ENCODE assay signal across 9 mouse cellular contexts in genomic region chr8:84284608-84285063, GRCm38 (mm10). TPM values are rescaled to one million over a fixed set of nuclear protein-coding genes. Genes with fewer than 3 reads are reported as not detected.
A peak's percentile ranks its signal among the peaks of the same experiment; 100 is the strongest.
DNase-seq lines count a peak whose midpoint lies in the region; ATAC-seq and TF ChIP-seq lines count a peak whose summit lies in the region.
"Had no signal": no experiment of that assay in that cellular context is flagged by ENCODE, and none has a peak within 500 bp of the region (broad histone marks: within the 10 kb centered on the region; RNA-seq: fewer than 3 reads in every experiment).

No protein-coding gene starts in this region.

- H3K4me3 ChIP-seq in lung, embryonic 14.5 days (ENCODE audit: low read depth, low read length) = peak overlapping the region; percentile 15
- H3K4me3 ChIP-seq in forebrain, postnatal 0 days (ENCODE audit: low read depth, low read length) = no peak overlapping the region
- H3K4me3 ChIP-seq: left cerebral cortex, adult 2 months had no signal

- peaks cover 6% of the 10 kb centered on the region; the same call in 1 of the 2 replicates for H3K4me1 ChIP-seq in lung, embryonic 14.5 days (ENCODE audit: insufficient read depth)
- no peaks in the 10 kb centered on the region for H3K4me1 ChIP-seq in forebrain, postnatal 0 days (ENCODE audit: insufficient read depth)

- no peaks in the 10 kb centered on the region for H3K9me3 ChIP-seq in lung, embryonic 14.5 days (ENCODE audit: low read depth, low read length)
- no peaks in the 10 kb centered on the region for H3K9me3 ChIP-seq in forebrain, postnatal 0 days (ENCODE audit: low read length)

- peak; percentile 21 to 41 for DNase-seq in left cerebral cortex, postnatal 14 days (ENCODE audit: low spot score in 2 of 2)
- no peak for DNase-seq in left cerebral cortex, postnatal 36 days (ENCODE audit: low spot score in 2 of 2)
- peak; percentile 39 for DNase-seq in embryo, embryonic 9.5 days (ENCODE audit: extremely low spot score)
- DNase-seq in heart, postnatal 10 days = peak; percentile 44 to 54
- peak; percentile 59 for DNase-seq in lung, embryonic 14.5 days
- no peak for DNase-seq in forebrain, postnatal 0 days
- no peak for DNase-seq in urinary bladder, postnatal 25 days (ENCODE audit: low spot score)

- no peak for TF ChIP-seq CTCF in lung, embryonic 14.5 days (IDR thresholded peaks at IDR 0.05; ENCODE audit: low read depth)
- no peak for TF ChIP-seq CTCF in forebrain, postnatal 0 days (IDR thresholded peaks at IDR 0.05; ENCODE audit: low read depth)

- ATAC-seq in lung, embryonic 14.5 days (ENCODE audit: insufficient read depth) = peak; percentile 72
- ATAC-seq in monocyte, adult 5-6 weeks (replicated peaks; ENCODE audit: insufficient number of reproducible peaks, low FRiP score, low TSS enrichment, poor library complexity, severe bottlenecking) = no peak
- ATAC-seq in forebrain, postnatal 0 days = no peak

- peak overlapping the region; percentile 39 for H3K9ac ChIP-seq in lung, embryonic 14.5 days
- no peak overlapping the region for H3K9ac ChIP-seq in forebrain, postnatal 0 days

- H3K36me3 ChIP-seq in lung, embryonic 14.5 days (ENCODE audit: insufficient read depth) = no peaks in the 10 kb centered on the region
- no peaks in the 10 kb centered on the region for H3K36me3 ChIP-seq in forebrain, postnatal 0 days (ENCODE audit: insufficient read depth)

- H3K27ac ChIP-seq in lung, embryonic 14.5 days (ENCODE audit: low read depth) = peak overlapping the region; percentile 78
- H3K27ac ChIP-seq in forebrain, postnatal 0 days (ENCODE audit: low read depth, low read length) = no peak overlapping the region

- no peaks in the 10 kb centered on the region for H3K27me3 ChIP-seq in lung, embryonic 14.5 days (ENCODE audit: insufficient read depth, low read length)
- no peaks in the 10 kb centered on the region for H3K27me3 ChIP-seq in forebrain, postnatal 0 days (ENCODE audit: insufficient read depth, low read length)

- 7% methylated on average over 9 of the region's 9 CpGs for WGBS in lung, embryonic 14.5 days
- WGBS in forebrain, postnatal 0 days = 33% methylated on average over 9 of the region's 9 CpGs

- intact Hi-C loops in left cerebral cortex, postnatal 14 days (cut with DNase I) = loop anchor here (10.0 kb wide), 1 partner anchor 270 kb away; the partner anchor contains the start of gene 2210011C24Rik
- intact Hi-C loops in left cerebral cortex, postnatal 36 days (cut with DNase I) = loop anchor here (2.0 kb wide), 1 partner anchor 98 kb away; no protein-coding TSS in a partner anchor
- intact Hi-C loops in heart, postnatal 10 days (cut with DNase I) = loop anchor here (1.0 kb wide), 2 partner anchors 98 to 245 kb away; no protein-coding TSS in a partner anchor

- H3K4me2 ChIP-seq in lung, embryonic 14.5 days = peak overlapping the region; percentile 52
- no peak overlapping the region for H3K4me2 ChIP-seq in forebrain, postnatal 0 days (ENCODE audit: low read depth)

RNA-seq across cellular contexts. Expression of gene Ccdc130, which starts 14.5 kb away (rescaled TPM):
- 10 to 100 TPM; 24.6 to 26.0 TPM for total RNA-seq in left cerebral cortex, postnatal 14 days (2021)
- total RNA-seq in left cerebral cortex, postnatal 36 days (2021) = 10 to 100 TPM; 23.1 to 28.2 TPM
- 10 to 100 TPM; 10.0 to 14.3 TPM for total RNA-seq in heart, postnatal 10 days (2021)
- polyA plus RNA-seq in lung, embryonic 14.5 days (2014; fragmentation: Nextera tagmentation; extraction: Ambion mirVana) = 18.5 and 20.4 TPM in 2 replicates
- 6.4 to 27.2 TPM (median 23.9 TPM) in 3 replicates for total RNA-seq in monocyte, adult 5-6 weeks (2017)
- 23.3 and 23.4 TPM in 2 replicates for total RNA-seq in forebrain, postnatal 0 days (2014; rRNA removed)
- 22.2 and 22.4 TPM in 2 replicates for polyA plus RNA-seq in forebrain, postnatal 0 days (2015; fragmentation: Nextera tagmentation; extraction: Ambion mirVana)

RNA-seq across cellular contexts. Expression of gene Mri1, which starts 27.5 kb away (rescaled TPM):
- total RNA-seq in left cerebral cortex, postnatal 14 days (2021) = 10 to 100 TPM; 18.4 to 21.8 TPM
- total RNA-seq in left cerebral cortex, postnatal 36 days (2021) = 10 to 100 TPM; 14.4 to 15.9 TPM
- 10 to 100 TPM; 15.5 to 16.0 TPM for total RNA-seq in heart, postnatal 10 days (2021)
- polyA plus RNA-seq in lung, embryonic 14.5 days (2014; fragmentation: Nextera tagmentation; extraction: Ambion mirVana) = 67.4 and 72.8 TPM in 2 replicates
- 7.0 to 21.9 TPM (median 15.6 TPM) in 3 replicates for total RNA-seq in monocyte, adult 5-6 weeks (2017)
- 36.2 and 36.4 TPM in 2 replicates for total RNA-seq in forebrain, postnatal 0 days (2014; rRNA removed)
- 32.0 and 39.8 TPM in 2 replicates for polyA plus RNA-seq in forebrain, postnatal 0 days (2015; fragmentation: Nextera tagmentation; extraction: Ambion mirVana)

RNA-seq across cellular contexts. Expression of gene D8Ertd738e, which starts 35.1 kb away (rescaled TPM):
- 100 to 1,000 TPM; 140 to 144 TPM for total RNA-seq in left cerebral cortex, postnatal 14 days (2021)
- 100 to 1,000 TPM; 113 to 146 TPM for total RNA-seq in left cerebral cortex, postnatal 36 days (2021)
- 100 to 1,000 TPM; 222 to 230 TPM for total RNA-seq in heart, postnatal 10 days (2021)
- 377 and 384 TPM in 2 replicates for polyA plus RNA-seq in lung, embryonic 14.5 days (2014; fragmentation: Nextera tagmentation; extraction: Ambion mirVana)
- 106 to 180 TPM (median 151 TPM) in 3 replicates for total RNA-seq in monocyte, adult 5-6 weeks (2017)
- 130 and 146 TPM in 2 replicates for total RNA-seq in forebrain, postnatal 0 days (2014; rRNA removed)
- 255 and 310 TPM in 2 replicates for polyA plus RNA-seq in forebrain, postnatal 0 days (2015; fragmentation: Nextera tagmentation; extraction: Ambion mirVana)

RNA-seq across cellular contexts. Expression of gene Zswim4, which starts 47.8 kb away (rescaled TPM):
- 10 to 100 TPM; 14.1 to 15.0 TPM for total RNA-seq in left cerebral cortex, postnatal 14 days (2021)
- 10 to 100 TPM; 12.5 to 16.9 TPM for total RNA-seq in left cerebral cortex, postnatal 36 days (2021)
- 10 to 100 TPM; 10.5 to 11.3 TPM for total RNA-seq in heart, postnatal 10 days (2021)
- polyA plus RNA-seq in lung, embryonic 14.5 days (2014; fragmentation: Nextera tagmentation; extraction: Ambion mirVana) = 13.9 and 14.4 TPM in 2 replicates
- total RNA-seq in monocyte, adult 5-6 weeks (2017) = 11.8 to 12.1 TPM (median 11.9 TPM) in 3 replicates
- 36.5 and 47.7 TPM in 2 replicates for total RNA-seq in forebrain, postnatal 0 days (2014; rRNA removed)
- polyA plus RNA-seq in forebrain, postnatal 0 days (2015; fragmentation: Nextera tagmentation; extraction: Ambion mirVana) = 15.1 and 15.5 TPM in 2 replicates

Comparison
In these comparisons a context has a peak if more than half of its experiments do, and no peak if none do; other contexts are left out.
1. DNase-seq: peak in left cerebral cortex, postnatal 14 days (2 of 2), embryo, embryonic 9.5 days (single experiment), heart, postnatal 10 days (2 of 2) and lung, embryonic 14.5 days (single experiment); none in left cerebral cortex, postnatal 36 days (0 of 2), forebrain, postnatal 0 days (single experiment) and urinary bladder, postnatal 25 days (single experiment).